Mouse (Mus musculus) cerebral cortex, adult 2 months (tissue): Measurements from ENCODE around the gene Foxm1.

ENCODE experiments used
- WGBS: fragments of 180-500 bp; shearing (Covaris S2); methylation state at CpG from one replicate; pipeline ENCODE4 v1.1.7; 2018; 5-methylcytosine and 5-hydroxymethylcytosine counted together

Gene Foxm1

GRCm38 (mm10) chr6:128425046-128425445 is 62.3 kb downstream of the Foxm1 start:
- WGBS, result 17% methylated on average over 9 of the region's 9 CpGs
